Mouse (Mus musculus) kidney, adult 18-20 months (tissue): ENCODE results near the gene Pbx3.

Source experiments
- DNase-seq: peaks from one replicate; pipeline ENCODE4 v3.0.0; 2021

Gene Pbx3

DNA sequence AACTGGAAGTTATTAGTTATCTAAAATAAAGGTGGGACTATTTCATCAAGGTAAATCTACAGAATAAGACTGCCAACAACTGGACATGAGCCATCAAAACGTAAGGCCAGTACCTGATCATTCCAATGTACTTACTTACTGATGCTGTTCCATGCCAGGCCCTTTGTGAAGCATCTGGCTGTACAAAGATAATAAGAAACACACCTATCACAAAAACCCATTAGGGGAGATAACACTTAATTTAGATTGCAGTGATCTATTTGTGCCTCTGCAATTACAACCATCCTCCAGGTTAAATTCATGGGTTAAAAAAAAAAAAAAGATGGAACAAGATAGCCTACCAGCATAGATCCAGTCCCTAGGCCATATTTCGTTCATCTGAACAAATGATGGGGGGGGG lies 88.7 kb downstream of the Pbx3 start:
- DNase-seq = no peak

- no peak for DNase-seq
Observed at GRCm38 (mm10) chr2:34280996-34281395, 91.9 kb downstream of the Pbx3 start.

DNA sequence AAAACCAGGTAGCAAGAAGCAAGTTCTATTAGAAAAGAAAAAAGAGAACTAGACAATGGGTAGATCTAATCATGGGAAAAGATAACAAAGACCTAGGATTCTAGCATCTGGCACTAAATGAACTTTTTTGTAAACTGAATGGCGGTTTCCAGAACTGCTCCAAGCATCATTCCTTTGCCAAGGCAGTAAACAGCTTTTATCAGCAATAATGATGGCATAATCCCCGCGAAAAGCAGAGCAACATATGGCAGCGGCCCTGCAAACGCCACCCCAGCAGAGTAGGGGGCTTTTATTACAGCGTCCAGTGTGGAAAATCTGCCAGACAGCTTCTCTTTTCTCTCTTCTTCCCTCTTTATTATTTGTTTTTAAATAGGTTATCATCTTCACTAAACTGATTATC lies 93.2 kb downstream of the Pbx3 start:
- DNase-seq = no peak

- no peak for DNase-seq
Observed at GRCm38 (mm10) chr2:34275630-34276193, 97.2 kb downstream of the Pbx3 start.

- DNase-seq = no peak
Observed at GRCm38 (mm10) chr2:34262046-34262445, 110.9 kb downstream of the Pbx3 start.

- no peak for DNase-seq
Observed at GRCm38 (mm10) chr2:34260653-34261076, 112.3 kb downstream of the Pbx3 start.

DNA sequence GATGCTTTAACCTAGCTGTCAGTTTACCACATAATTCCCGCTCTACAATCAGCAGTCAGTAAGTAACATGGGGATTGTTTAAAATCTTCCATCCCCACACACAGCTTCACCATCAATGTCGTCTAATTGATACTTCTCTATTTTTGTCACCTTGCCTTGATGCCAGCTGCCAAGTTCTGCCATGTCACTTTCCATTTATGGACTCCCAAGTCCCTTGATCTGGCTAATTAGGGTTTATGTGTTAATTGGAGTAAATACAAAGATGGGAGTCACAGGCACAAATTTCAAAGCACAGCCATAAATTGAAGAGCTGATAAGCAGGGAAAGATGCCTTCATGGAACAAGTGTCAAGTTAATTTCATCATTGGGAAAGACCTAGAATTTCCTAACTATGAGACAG lies 114.7 kb downstream of the Pbx3 start:
- no peak for DNase-seq

DNA sequence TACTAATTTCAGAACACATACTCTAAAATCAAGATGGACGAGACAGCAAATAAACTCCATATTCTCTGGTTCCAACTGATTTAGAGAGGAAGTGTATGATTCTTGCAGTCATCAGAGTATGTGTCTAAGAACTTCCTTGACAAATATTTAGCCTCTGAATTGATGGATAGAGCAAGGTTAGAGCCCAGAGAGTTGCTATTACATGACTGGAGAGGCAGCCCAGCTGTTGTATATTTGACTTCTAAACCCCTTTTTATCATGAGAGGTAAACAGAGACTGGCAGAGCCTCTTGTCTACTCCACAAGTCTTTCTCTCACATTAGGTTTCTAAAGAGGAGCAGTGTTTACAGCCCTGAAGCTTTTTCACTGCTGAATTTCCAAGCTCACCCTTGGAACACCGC lies 115.3 kb downstream of the Pbx3 start:
- DNase-seq = no peak

DNA sequence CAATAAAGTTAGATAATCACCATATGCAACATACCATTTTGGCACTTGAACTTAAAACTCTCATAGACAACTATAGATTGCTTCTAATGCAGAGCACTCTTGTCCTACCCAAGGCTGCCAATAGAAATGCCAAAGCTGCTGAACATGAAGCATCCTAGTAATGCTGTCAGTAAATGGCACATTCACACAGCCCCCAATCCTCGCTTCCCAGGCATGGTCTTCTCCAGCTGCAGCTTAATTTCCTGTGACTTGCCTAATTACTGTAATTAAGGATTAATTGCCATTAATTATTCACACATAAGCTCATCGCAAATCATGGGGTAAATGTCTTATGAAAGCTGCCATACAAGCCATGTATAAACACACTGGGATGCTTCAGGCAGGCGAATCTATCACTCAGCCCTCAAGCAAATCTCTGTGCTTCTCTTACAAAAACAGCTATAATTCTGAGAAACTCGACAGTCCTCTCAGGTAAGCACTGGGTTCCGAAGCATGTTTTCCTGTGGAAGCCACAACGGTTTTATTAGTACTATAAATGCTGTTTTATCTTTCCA lies 116.9 kb downstream of the Pbx3 start:
- DNase-seq = no peak

DNA sequence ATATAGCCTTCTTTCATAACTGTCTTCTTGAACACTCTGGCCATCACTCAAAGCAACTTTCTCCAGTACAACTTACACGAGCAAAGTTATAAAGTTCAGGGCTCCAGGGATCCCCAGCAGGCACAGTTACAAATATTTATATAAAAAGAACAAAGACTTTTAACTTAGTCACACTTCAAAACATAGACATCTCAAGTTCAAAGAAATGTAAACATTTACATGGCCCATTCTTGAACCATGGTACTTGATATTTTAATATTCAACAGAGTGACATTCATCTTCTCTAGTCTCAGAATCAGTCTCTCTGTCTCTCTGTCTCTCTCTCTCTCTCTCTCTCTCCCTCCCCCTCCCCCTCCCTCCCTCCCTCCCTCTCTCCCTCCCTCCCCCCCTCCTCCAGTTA lies 119.3 kb downstream of the Pbx3 start:
- DNase-seq = no peak

- no peak for DNase-seq
Observed at GRCm38 (mm10) chr2:34253111-34253510, 119.8 kb downstream of the Pbx3 start.

- no peak for DNase-seq
Observed at GRCm38 (mm10) chr2:34252286-34252685, 120.7 kb downstream of the Pbx3 start.

DNA sequence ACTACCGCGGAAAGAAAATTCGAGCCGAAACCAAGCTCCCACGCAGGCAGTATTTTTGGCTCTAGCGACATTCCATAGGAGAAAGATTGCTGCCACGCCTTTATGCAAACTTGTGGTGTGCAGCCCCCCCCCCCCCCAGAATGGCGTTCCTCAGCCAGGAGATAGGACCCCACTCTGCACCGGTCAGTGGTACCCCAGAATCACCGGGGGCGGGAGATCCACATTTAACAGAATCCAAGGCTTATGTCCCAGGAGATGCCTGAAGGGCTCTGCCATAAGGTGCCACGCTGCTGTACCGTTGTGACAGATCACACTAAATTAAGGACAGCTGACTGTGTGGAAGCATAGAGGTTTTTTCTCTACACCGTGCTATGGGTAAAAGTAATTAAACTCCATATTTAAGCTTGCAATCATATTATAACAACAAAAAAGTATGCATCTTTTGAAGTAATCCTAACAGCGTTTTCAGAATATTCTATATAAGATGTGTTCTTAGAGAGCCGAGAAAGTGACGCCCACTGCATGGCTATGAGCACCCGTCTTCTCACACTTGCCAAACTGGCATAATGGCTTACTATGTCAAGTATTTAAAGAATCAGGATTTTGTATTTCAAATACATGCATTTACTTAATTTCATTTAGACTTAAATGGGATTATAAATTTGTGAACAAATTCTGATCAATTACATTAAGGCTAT lies 122.8 kb downstream of the Pbx3 start:
- DNase-seq = no peak

DNA sequence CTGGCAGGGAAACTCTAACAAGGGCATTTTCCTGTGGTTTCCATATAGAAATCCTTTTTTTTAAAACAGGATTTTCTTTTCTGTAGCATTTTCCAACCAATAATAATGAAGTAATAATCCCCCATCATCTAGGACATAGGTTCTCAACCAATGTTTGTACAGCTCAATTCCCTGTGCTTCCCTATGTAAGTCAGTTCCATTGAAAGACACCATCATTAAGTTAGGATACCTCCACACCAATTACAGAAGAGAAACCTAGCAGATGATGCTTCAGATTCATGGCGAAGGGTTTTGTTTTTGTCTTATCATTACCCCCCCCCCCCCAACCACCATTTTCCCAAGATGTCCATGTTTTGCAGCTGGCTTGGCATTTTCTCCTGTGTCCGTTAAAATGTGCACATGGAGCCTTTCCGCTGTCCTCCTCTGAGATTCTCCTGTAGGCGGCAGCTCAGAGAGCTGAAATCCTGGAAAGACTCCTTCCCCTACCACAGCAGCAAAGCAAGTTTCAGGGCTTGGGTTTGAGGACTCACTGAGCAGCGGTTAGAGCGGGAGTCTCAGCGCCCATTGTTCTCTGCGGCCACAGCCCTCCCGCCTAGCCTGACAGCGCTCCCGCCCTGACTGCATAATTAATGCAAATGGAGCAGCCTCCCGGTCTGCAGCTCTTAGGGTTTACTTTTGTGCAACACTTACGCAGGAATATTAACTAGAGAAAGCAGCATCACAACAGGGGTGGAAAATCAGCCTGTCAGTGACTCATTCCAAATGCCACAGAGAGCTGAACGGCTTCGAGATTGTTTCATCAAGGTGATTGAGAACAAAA lies 123.6 kb downstream of the Pbx3 start:
- peak; percentile 54 for DNase-seq

DNA sequence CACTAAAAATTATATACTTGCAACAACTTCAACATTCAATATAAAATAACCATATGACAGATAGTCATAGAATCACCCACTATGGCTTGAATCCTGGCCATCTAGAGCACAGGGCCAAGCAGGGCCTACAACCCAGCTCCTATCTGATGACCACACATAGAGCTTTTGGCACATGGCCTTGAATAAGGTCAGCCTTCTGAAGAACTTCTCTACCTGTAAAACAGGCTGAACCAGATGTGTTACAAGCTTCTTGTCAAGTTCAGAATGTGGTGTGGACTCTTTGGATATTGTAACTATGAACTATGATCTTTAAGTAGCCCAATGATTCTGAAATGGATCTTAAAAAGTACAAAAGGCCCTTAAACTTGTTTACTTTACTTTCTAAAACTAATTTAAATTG lies 132.1 kb downstream of the Pbx3 start:
- no peak for DNase-seq

- DNase-seq = no peak
Observed at GRCm38 (mm10) chr2:34239315-34239858, 133.6 kb downstream of the Pbx3 start.

GRCm38 (mm10) chr2:34235467-34236075 lies 137.4 kb downstream of the Pbx3 start:
- no peak for DNase-seq

DNA sequence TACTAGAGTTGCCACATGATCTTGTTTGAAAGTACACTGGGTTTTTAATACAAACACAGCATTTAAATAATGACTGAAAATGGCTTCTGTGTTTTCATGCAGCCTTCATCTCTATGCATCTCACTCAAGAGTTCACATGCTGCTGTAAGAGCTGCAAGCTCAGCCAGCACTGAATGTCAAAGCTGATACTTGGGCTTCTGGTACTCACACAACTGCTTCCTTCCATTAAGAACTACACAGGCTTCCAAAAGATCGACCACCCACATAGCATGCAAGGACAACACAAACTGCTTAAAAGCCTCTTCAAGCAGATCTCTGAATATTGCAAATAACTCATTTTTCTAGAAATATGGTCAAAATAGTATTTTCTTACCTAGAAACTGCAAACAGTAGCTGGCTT lies 138.7 kb downstream of the Pbx3 start:
- no peak for DNase-seq

DNA sequence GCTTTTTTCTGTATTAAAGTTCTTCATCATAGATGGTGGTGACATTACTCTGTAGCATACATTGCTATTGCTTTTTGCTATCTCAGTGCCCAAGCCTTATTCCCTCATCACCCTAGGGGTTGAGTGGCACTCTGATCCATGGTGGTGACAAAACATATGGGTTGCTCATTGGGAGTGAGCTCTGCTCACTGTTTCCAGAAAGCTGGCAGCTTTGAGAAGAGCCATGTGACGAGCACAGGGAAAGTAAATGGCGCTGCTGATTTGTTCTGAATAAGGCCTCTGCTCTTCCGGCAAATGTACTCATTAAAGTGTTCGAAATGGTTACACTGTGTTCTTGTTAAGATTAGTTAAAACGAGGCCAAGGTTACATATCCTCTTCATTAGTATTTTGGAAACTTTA lies 139.7 kb downstream of the Pbx3 start:
- no peak for DNase-seq

GRCm38 (mm10) chr2:34227688-34228087 lies 145.3 kb downstream of the Pbx3 start:
- DNase-seq = no peak

DNA sequence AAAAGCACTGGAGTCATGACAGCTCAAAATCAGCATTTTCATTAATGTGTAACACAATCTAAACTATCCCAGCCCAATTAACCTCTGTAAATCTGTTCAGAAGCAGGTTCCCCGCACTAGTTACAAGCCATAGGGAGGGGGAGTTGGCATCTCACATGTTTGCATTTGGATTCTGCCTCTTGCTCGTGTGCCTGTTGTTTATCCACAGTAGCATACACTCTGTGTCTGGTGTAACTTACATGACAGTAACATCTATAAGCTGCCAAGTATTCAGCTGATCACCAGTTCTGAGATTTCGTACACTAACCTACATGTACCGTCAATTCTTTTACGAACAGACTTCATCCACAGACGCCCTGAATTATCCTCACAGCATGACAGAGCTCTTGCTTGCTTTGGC lies 147.5 kb downstream of the Pbx3 start:
- DNase-seq = no peak

DNA sequence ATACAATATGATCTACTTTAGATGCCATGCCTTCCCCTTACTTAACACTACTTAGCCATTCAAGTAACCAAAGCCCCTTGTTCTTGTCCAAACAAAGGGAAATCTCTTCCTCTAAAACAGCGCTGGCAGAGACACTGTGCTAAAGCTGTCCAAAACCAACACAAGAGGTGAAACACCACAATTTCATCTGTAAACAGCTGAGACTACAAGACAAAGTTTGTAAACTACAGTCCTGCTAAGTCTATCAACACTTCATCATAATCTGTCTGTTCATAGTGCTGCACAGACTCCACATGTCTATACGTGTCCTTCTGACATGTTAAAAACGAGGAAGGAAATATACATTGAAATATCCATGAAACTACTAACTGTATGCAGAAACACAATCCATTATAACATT lies 151.5 kb downstream of the Pbx3 start:
- DNase-seq = no peak

- DNase-seq = no peak
Observed at GRCm38 (mm10) chr2:34219150-34219549, 153.8 kb downstream of the Pbx3 start.
